Mouse (Mus musculus) lung, adult 2 months (tissue): Measurements from ENCODE around the gene Rbm44.

Source experiments
- CTCF ChIP-seq: fragments of 200-500 bp; IDR thresholded peaks from 2 replicates; pipeline ENCODE4 v1.5.1; 2011; ENCODE audit warnings: mild to moderate bottlenecking, low read length, control low read depth; ENCODE audit not compliant: insufficient read depth
- POLR2A ChIP-seq: fragments of 200-500 bp; IDR thresholded peaks from 2 replicates; pipeline ENCODE4 v1.6.1; 2011; ENCODE audit warnings: low read depth, mild to moderate bottlenecking, control low read depth, low read length, borderline replicate concordance; ENCODE audit errors: extremely low read depth

GRCm38 (mm10) chr1:91166798-91167197 is 21.9 kb downstream of the Rbm44 start:
- TF ChIP-seq POLR2A (no peak), CTCF (no peak)
